Mouse (Mus musculus): ENCODE data around the gene Fads1. TPM values are rescaled to one million over a fixed set of nuclear protein-coding genes. Genes with fewer than 3 reads are reported as not detected.
"Not testable (repeated sequence)": the region's sequence is repeated elsewhere in the genome, so short reads cannot be mapped to it uniquely, and the experiment has no call there.

The Fads1 gene
- polyA plus RNA-seq, 1 experiment: 131 TPM

DNA sequence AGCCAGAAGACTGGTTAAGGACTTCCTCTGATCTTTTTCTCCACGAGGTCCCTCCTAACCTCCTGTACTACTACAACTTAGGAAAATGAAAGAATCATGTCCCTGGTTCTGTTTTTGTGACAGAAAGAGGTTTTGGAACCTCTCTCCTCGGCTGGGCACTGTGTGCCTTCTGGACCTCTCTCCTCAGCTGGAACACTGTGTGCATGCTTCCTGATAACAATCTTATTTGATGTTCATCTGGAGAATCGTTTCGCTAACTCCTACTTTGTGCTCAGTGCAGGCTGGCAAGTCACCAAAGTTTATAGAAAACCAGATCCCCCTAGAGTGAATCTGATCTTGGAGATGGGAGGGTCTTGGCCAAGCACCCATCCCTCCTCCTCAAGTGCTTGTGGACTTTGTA lies 15.6 kb upstream of the Fads1 start:
- H3K27ac ChIP-seq (ENCODE audit: insufficient read depth, low read length): no peak overlapping the region
- H3K4me1 ChIP-seq (ENCODE audit: control insufficient read depth, insufficient read depth, low read length): no peaks in the 10 kb centered on the region
- no peak overlapping the region for H3K4me3 ChIP-seq (ENCODE audit: insufficient read depth, low read length)
- TF ChIP-seq CTCF (IDR thresholded peaks at IDR 0.05; ENCODE audit: borderline replicate concordance, insufficient read depth, low read length) (no peak), POLR2A (IDR thresholded peaks at IDR 0.05; ENCODE audit: low read depth, low read length) (no peak)

GRCm38 (mm10) chr19:10167951-10168350 lies 14.7 kb upstream of the Fads1 start:
- TF ChIP-seq CTCF (IDR thresholded peaks at IDR 0.05; ENCODE audit: borderline replicate concordance, insufficient read depth, low read length) (no peak), POLR2A (IDR thresholded peaks at IDR 0.05; ENCODE audit: low read depth, low read length) (no peak)
- Histone ChIP-seq H3K27ac (ENCODE audit: insufficient read depth, low read length) (no peak overlapping the region), H3K4me3 (ENCODE audit: insufficient read depth, low read length) (no peak overlapping the region), H3K4me1 (ENCODE audit: control insufficient read depth, insufficient read depth, low read length) (no peaks in the 10 kb centered on the region)

DNA sequence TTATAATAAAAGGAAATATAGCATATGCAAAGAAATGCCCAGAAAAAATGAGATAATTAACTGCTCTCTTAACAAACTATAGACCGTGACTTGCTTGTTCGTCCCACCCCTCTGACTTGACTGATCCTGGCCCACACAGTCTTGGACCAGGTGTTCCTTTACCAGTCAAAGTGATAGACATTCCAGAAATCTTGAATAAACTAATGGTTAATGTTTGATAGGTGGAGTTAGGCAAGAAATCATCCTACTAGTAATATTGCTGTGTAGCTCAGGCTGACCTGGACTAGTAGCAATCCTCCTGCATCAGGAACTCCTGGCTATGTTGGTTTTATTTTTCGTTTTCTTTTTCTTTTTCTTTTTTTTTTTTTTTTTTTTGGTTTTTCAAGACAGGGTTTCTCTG lies 14.2 kb upstream of the Fads1 start:
- Histone ChIP-seq H3K4me1 (ENCODE audit: control insufficient read depth, insufficient read depth, low read length) (no peaks in the 10 kb centered on the region), H3K4me3 (ENCODE audit: insufficient read depth, low read length) (no peak overlapping the region)

DNA sequence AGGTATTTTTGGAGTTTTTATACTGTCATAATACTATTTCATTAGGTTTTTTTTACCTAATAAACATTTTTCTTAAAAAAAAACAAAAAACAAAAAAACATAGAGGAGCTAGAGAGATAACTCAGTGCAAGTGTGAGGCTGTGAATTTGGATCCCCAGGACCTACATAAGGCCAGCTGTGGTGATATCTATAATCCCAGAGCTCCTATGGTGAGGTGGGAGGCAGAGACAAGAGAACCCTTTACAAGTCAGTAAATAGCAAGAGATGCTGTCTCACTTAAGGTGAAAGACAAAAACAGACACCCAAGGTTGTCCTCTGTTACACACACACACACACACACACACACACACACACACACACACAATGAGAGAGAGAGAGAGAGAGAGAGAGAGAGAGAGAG lies 13.5 kb upstream of the Fads1 start:
- H3K4me3 ChIP-seq (ENCODE audit: insufficient read depth, low read length): no peak overlapping the region
- H3K4me1 ChIP-seq (ENCODE audit: control insufficient read depth, insufficient read depth, low read length): no peaks in the 10 kb centered on the region
- TF ChIP-seq POLR2A (IDR thresholded peaks at IDR 0.05; ENCODE audit: low read depth, low read length) (no peak), CTCF (IDR thresholded peaks at IDR 0.05; ENCODE audit: borderline replicate concordance, insufficient read depth, low read length) (no peak)
- H3K27ac ChIP-seq (ENCODE audit: insufficient read depth, low read length): no peak overlapping the region

More for the DNA sequence above, 14.2 kb upstream of the Fads1 start:
- H3K27ac ChIP-seq (ENCODE audit: insufficient read depth, low read length): no peak overlapping the region
- TF ChIP-seq CTCF (IDR thresholded peaks at IDR 0.05; ENCODE audit: borderline replicate concordance, insufficient read depth, low read length) (no peak), POLR2A (IDR thresholded peaks at IDR 0.05; ENCODE audit: low read depth, low read length) (no peak)

DNA sequence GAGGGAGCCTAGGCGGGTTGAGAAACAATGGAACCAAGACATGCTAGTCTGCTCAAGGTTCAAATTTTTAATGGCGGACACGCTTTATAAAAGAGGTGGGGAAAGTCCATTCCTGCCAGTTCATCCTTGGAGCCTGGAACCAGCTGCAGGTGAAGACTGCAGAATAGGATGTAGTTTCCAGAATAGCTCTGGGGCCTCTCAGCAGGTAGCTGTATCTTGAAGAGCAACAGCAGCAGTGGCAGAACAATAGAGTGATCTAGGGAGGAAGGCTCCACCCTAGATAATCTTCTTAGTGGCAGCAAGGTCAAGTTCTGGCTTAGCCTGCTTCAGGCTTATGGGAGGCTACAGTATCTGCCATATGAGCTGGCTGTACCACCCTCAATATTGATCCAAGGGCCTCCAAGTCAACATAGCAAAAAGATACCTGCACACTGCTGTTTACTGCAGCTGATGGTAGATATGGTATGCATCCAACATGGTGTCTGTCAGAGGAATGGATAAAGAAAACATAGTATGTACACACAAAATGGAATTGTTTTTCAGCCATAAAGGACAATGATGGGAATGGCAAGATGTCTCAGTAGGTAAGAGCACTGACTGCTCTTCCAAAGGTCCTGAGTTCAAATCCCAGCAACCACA lies 12.9 kb upstream of the Fads1 start:
- not testable (repeated sequence) for H3K27ac ChIP-seq (ENCODE audit: insufficient read depth, low read length); H3K4me3 ChIP-seq (ENCODE audit: insufficient read depth, low read length); H3K4me1 ChIP-seq (ENCODE audit: control insufficient read depth, insufficient read depth, low read length)

DNA sequence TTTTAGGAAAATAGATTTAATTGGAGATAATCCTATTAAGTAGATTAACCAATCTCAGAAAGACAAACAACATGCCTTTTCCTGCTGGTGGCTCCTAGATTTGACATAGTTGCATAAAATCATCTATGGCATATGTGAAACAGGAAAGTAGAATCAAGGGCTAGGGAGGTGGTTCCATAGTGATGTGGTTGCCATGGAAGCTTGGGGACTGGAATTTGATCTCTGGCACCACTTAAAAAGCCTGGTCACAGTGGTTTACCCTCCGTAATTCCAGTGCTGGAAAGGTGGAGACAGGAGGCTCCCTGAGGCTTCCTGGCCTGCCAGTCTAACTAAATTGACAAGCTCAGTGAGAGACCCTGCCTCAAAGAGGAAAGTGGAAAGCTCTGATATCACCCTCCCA lies 12.2 kb upstream of the Fads1 start:
- Histone ChIP-seq H3K4me3 (ENCODE audit: insufficient read depth, low read length) (no peak overlapping the region), H3K4me1 (ENCODE audit: control insufficient read depth, insufficient read depth, low read length) (no peaks in the 10 kb centered on the region), H3K27ac (ENCODE audit: insufficient read depth, low read length) (no peak overlapping the region)
- no peak for TF ChIP-seq POLR2A (IDR thresholded peaks at IDR 0.05; ENCODE audit: low read depth, low read length)
- no peak for TF ChIP-seq CTCF (IDR thresholded peaks at IDR 0.05; ENCODE audit: borderline replicate concordance, insufficient read depth, low read length)

- TF ChIP-seq POLR2A (IDR thresholded peaks at IDR 0.05; ENCODE audit: low read depth, low read length) (no peak), CTCF (IDR thresholded peaks at IDR 0.05; ENCODE audit: borderline replicate concordance, insufficient read depth, low read length) (no peak)
- H3K4me1 ChIP-seq (ENCODE audit: control insufficient read depth, insufficient read depth, low read length): no peaks in the 10 kb centered on the region
These were observed 11.3 kb upstream of the Fads1 start for GRCm38 (mm10) chr19:10171359-10171758.

DNA sequence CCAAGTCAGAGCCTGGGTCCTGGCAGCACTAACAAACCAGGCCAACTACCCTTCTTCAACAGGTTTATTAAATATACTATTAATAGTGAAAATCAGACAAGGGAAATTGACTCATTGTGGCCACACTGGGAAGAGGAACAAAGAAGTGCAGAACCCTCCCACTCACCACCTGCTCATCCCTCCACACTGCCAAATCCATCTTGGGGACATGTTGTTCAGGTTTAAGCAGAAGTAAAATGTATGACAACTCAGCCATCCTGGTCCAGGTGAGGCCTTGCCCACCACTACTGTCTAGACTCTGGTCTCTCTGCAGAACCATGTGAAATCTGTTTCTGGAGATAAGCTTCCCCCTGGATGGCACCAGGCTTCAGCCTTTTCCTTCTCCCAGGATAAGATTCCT lies 10.8 kb upstream of the Fads1 start:
- Histone ChIP-seq H3K4me3 (ENCODE audit: insufficient read depth, low read length) (no peak overlapping the region), H3K27ac (ENCODE audit: insufficient read depth, low read length) (no peak overlapping the region), H3K4me1 (ENCODE audit: control insufficient read depth, insufficient read depth, low read length) (no peaks in the 10 kb centered on the region)
- no peak for TF ChIP-seq CTCF (IDR thresholded peaks at IDR 0.05; ENCODE audit: borderline replicate concordance, insufficient read depth, low read length)
- TF ChIP-seq POLR2A (IDR thresholded peaks at IDR 0.05; ENCODE audit: low read depth, low read length): no peak

More at GRCm38 (mm10) chr19:10171359-10171758, 11.3 kb upstream of the Fads1 start:
- no peak overlapping the region for H3K27ac ChIP-seq (ENCODE audit: insufficient read depth, low read length)
- H3K4me3 ChIP-seq (ENCODE audit: insufficient read depth, low read length): no peak overlapping the region

- TF ChIP-seq CTCF (IDR thresholded peaks at IDR 0.05; ENCODE audit: borderline replicate concordance, insufficient read depth, low read length) (no peak), POLR2A (IDR thresholded peaks at IDR 0.05; ENCODE audit: low read depth, low read length) (no peak)
- Histone ChIP-seq H3K4me1 (ENCODE audit: control insufficient read depth, insufficient read depth, low read length) (no peaks in the 10 kb centered on the region), H3K4me3 (ENCODE audit: insufficient read depth, low read length) (no peak overlapping the region), H3K27ac (ENCODE audit: insufficient read depth, low read length) (no peak overlapping the region)
These were observed 9.5 kb upstream of the Fads1 start for GRCm38 (mm10) chr19:10173116-10173718.

DNA sequence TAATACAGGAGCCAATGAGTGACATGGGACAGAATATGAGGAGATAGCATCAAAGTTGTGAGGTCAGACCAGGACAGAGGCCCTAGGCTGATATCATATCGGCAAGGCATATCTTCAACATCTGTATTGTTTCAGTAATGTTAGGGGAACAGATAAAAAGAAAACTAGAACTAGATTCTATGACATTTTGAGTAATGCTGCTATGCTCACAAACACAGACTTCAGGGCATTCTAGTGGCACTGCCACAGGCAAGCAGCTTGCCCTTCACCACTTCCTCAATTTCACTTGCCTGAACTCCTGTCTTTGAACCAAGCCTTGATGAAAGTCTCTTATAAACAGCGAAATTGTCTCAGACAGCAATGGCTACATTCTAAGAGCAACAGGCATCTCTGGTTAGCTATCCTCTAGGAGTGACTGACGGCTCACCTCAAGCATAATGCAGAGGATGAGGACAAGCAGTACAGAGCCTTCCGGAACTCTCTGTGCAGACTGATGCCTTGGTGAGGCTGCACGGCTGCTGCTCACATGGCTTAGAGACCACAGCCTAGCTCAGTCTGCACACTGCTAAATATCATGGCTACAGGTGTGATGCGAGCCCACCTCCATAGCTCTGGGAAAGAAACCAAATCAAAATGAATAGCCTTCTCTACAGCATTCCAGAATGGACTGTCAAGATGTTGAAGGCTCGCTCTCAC lies 8.7 kb upstream of the Fads1 start:
- TF ChIP-seq CTCF (IDR thresholded peaks at IDR 0.05; ENCODE audit: borderline replicate concordance, insufficient read depth, low read length) (no peak), POLR2A (IDR thresholded peaks at IDR 0.05; ENCODE audit: low read depth, low read length) (no peak)
- no peak overlapping the region for H3K4me3 ChIP-seq (ENCODE audit: insufficient read depth, low read length)
- H3K27ac ChIP-seq (ENCODE audit: insufficient read depth, low read length): no peak overlapping the region
- no peaks in the 10 kb centered on the region for H3K4me1 ChIP-seq (ENCODE audit: control insufficient read depth, insufficient read depth, low read length)

Data from embryonic fibroblast, embryonic 13.5 days (primary cell).